Mouse (Mus musculus): ENCODE measurements around the gene Cyb5rl. TPM values are rescaled to one million over a fixed set of nuclear protein-coding genes. Genes with fewer than 3 reads are reported as not detected.

The Cyb5rl gene
- 0.70 and 3.7 TPM in 2 replicates for polyA plus RNA-seq (2012; ENCODE audit: low replicate concordance)

DNA sequence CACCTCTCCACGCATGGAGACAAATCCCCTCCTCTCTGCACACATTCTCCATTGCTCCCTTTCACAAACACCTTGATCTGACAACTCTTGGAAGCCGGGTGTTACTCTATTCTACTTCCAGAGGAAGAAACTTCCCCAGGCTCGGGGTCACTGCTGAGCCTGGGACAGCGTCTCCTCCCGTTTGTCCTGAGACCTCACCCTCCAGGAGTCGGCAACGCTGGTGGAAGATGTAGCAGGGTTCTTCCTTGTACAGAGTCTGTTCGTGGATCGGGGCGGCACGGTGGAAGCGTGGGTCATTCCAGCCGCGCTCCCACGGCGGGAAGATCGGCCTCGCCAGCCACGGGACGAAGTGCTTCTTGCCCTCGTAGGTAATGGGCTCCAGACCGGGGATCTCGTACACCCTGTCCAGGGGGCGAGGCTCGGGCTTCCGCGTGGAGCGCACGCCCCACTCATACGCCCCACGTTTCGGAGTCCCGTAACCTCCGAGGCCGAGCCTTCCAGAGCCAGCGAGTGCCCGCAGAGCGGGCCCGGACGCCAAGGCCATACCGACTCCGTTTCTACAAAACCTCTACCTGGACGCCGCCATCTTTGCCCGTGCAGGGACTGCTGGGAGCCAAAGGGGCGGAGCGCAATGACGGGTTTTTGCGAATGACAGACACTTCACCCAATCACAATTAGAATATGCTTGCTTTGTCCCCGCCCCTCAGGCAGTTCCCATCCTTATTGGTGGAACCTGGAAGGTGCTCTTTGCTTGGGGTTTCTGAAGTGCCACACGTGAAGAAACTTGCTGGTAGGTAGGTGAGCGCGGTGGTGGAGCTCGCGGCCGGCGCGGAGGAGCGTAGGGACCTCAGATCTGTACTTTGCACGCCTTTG lies at the start of gene Cyb5rl, which contains the start of gene Mrpl37:
Gene Cyb5rl, plus strand, starts transcription at position 737 of the 873 bp plus-strand sequence.
Gene Mrpl37, minus strand, starts transcription at position 617 of the 873 bp plus-strand sequence.

GRCm38 (mm10) chr4:107096841-107097373 lies 30.1 kb downstream of the Cyb5rl start, which contains the start of gene Cdcp2:
Cdcp2 (plus strand) TSS chr4:107096891.

Other genes with a start within 250 kb of the Cyb5rl start
- gene Ssbp3, start 156.3 kb upstream of the Cyb5rl start, polyA plus RNA-seq (2012; ENCODE audit: low replicate concordance): 630 and 926 TPM in 2 replicates
- gene Mrpl37, start 120 bp upstream of the Cyb5rl start, polyA plus RNA-seq (2012; ENCODE audit: low replicate concordance): 72.7 and 73.2 TPM in 2 replicates
- not detected in 2 replicates for gene Cdcp2, start 29.9 kb downstream of the Cyb5rl start, polyA plus RNA-seq (2012; ENCODE audit: low replicate concordance)
- gene Tmem59, start 111.4 kb downstream of the Cyb5rl start, polyA plus RNA-seq (2012; ENCODE audit: low replicate concordance): 41.3 and 122 TPM in 2 replicates
- gene Tceanc2, start 112.1 kb downstream of the Cyb5rl start, polyA plus RNA-seq (2012; ENCODE audit: low replicate concordance): 13.7 and 30.6 TPM in 2 replicates
- not detected in 2 replicates for gene Ldlrad1, start 142.2 kb downstream of the Cyb5rl start, polyA plus RNA-seq (2012; ENCODE audit: low replicate concordance)
- gene Lrrc42, start 186.5 kb downstream of the Cyb5rl start, polyA plus RNA-seq (2012; ENCODE audit: low replicate concordance): 9.3 and 11.4 TPM in 2 replicates
- gene Hspb11, start 186.6 kb downstream of the Cyb5rl start, polyA plus RNA-seq (2012; ENCODE audit: low replicate concordance): 0.34 TPM in 1 of 2 replicates, not detected in the other
- not detected in 2 replicates for gene Dio1, start 240.2 kb downstream of the Cyb5rl start, polyA plus RNA-seq (2012; ENCODE audit: low replicate concordance)
- 3.1 and 4.1 TPM in 2 replicates for gene Yipf1, start 247.4 kb downstream of the Cyb5rl start, polyA plus RNA-seq (2012; ENCODE audit: low replicate concordance)